Mouse (Mus musculus): ENCODE results near the gene Haus6.

DNA sequence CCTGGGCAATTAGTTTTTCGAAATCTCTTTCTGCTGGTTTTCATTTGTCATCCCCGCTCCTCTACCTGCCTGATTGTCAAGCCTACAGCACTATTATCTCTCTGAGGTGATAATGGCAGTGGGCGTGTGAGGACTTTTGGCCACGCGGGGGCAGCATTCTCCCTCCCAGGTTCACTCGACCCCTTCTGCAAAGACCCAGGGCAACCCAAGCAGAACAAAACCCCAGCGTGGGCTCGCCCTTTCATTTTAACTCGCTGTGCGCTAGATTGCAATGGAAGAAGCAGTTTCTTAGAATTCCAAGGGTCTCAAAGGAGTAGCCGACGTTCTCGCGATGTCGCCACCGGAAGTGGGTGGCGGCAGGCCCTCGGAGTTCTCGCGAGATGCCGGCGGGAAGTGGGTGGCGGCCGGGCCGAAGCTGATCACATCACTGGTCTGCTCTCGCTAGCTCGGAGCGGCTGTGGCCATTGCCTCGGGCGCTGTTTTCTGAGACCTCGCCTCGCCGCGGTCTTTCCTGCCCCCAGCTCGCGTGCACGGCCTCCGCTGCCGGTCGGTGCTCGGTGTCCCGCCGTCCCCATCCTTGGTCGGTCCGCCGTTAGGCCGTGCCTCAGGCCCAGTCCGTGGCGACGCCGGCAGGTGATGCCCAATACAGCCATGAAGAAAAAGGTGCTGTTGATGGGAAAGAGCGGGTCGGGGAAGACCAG, 36.4 kb downstream of the Haus6 start, which contains the start of gene Rraga:
- TF ChIP-seq CTCF (IDR thresholded peaks at IDR 0.05; ENCODE audit: low read depth, low read length) (peak; percentile 81), POLR2A (IDR thresholded peaks at IDR 0.05; ENCODE audit: insufficient read depth, low read length) (peak; percentile 88)

Data from ES-Bruce4 (cell line).